Mouse (Mus musculus) G1E (cell line): Measurements from ENCODE around the gene Fbxl2. TPM values are rescaled to one million over a fixed set of nuclear protein-coding genes. Genes with fewer than 3 reads are reported as not detected.

Experiments used
- ATAC-seq: 2 replicates; pipeline ENCODE4 v1.8.0; 2016; ENCODE audit warnings: mild to moderate bottlenecking; ENCODE audit not compliant: insufficient number of reproducible peaks, poor library complexity, low FRiP score, severe bottlenecking; ENCODE audit errors: extremely low read depth
- DNase-seq: peaks from one replicate; pipeline ENCODE4 v3.0.0; 2012; ENCODE audit warnings: low spot score
- H3K27me3 ChIP-seq: 2 replicates; pipeline ENCODE4 v1.6.1; 2012; ENCODE audit warnings: mild to moderate bottlenecking, low read length, inconsistent platforms; ENCODE audit not compliant: insufficient read depth
- H3K36me3 ChIP-seq: replicated peaks from 2 replicates; pipeline ENCODE3; 2012; ENCODE audit warnings: mild to moderate bottlenecking, inconsistent platforms
- H3K4me1 ChIP-seq: 2 replicates; pipeline ENCODE4 v1.6.1; 2012; ENCODE audit warnings: low read depth, low read length, inconsistent platforms, mixed read lengths; ENCODE audit not compliant: insufficient read depth
- H3K4me3 ChIP-seq: 2 replicates; pipeline ENCODE4 v1.5.1; 2012; ENCODE audit warnings: low read depth, mild to moderate bottlenecking, inconsistent platforms, low read length, moderate library complexity, mixed read lengths
- H3K9me3 ChIP-seq: replicated peaks from 2 replicates; pipeline ENCODE4 v1.6.1; 2012; ENCODE audit warnings: inconsistent platforms
- CTCF ChIP-seq: IDR thresholded peaks from 2 replicates; pipeline ENCODE4 v1.5.1; 2012; ENCODE audit warnings: low read depth, low read length, inconsistent platforms, mixed read lengths
- GATA1 ChIP-seq: IDR thresholded peaks from 2 replicates; pipeline ENCODE4 v1.6.1; 2012; ENCODE audit warnings: borderline replicate concordance, low read length, inconsistent platforms, mixed read lengths
- GATA2 ChIP-seq: IDR thresholded peaks from 2 replicates; pipeline ENCODE4 v1.6.1; 2012; ENCODE audit warnings: low read depth, low read length, inconsistent platforms, borderline replicate concordance
- POLR2AphosphoS5 ChIP-seq: IDR thresholded peaks from 2 replicates; pipeline ENCODE4 v1.6.1; 2012; ENCODE audit warnings: low read depth, low read length, inconsistent platforms; ENCODE audit not compliant: insufficient replicate concordance
- TAL1 ChIP-seq: conservative IDR thresholded peaks from 2 replicates; pipeline ENCODE4 v1.6.1; 2012; ENCODE audit warnings: low read depth, low read length, inconsistent platforms, mixed read lengths
- polyA plus RNA-seq: library from polyadenylated mRNA; stranded (reverse); fragments of >175 nt; gene quantifications from 2 replicates; pipeline ENCODE4 v1.2.3, GENCODE M21; 2012
- total RNA-seq, 2 experiments: library from RNA; stranded (forward) in 1 of 2; stranded (reverse) in 1 of 2; fragments of 200-1000 nt in 1 of 2; fragments of >200 nt in 1 of 2; fragmentation: Nextera tagmentation in 1 of 2; gene quantifications; 2 replicates each; pipeline ENCODE4 v1.2.3; 2014 to 2017

The Fbxl2 gene
- total and polyA plus RNA-seq, 3 experiments: 0.12 to 0.38 (median 0.16) TPM

- no peaks in the 10 kb centered on the region for H3K36me3 ChIP-seq
- ATAC-seq (no peak), DNase-seq (no peak)
- H3K4me1 ChIP-seq: no peaks in the 10 kb centered on the region
- H3K9me3 ChIP-seq: no peaks in the 10 kb centered on the region
- no peak overlapping the region for H3K4me3 ChIP-seq
- 0 out of 2 replicates have a peak, but pooled peaks cover 3% of the 10 kb centered on the region for H3K27me3 ChIP-seq
- TF ChIP-seq TAL1 (no peak), GATA2 (no peak), GATA1 (no peak), CTCF (no peak), POLR2AphosphoS5 (no peak)
These were observed 23.4 kb upstream of the Fbxl2 start for GRCm38 (mm10) chr9:114069372-114069771.

- ATAC-seq (no peak), DNase-seq (no peak)
- Histone ChIP-seq H3K36me3 (no peaks in the 10 kb centered on the region), H3K4me3 (no peak overlapping the region), H3K4me1 (no peaks in the 10 kb centered on the region), H3K9me3 (no peaks in the 10 kb centered on the region), H3K27me3 (peaks cover 7% of the 10 kb centered on the region; the same call in 1 of the 2 replicates)
- TF ChIP-seq GATA1: no peak
- TF ChIP-seq CTCF: no peak
- TF ChIP-seq POLR2AphosphoS5: no peak
These were observed 22.6 kb upstream of the Fbxl2 start for GRCm38 (mm10) chr9:114068494-114069053.

- ATAC-seq: no peak
- Histone ChIP-seq H3K27me3 (no peaks in the 10 kb centered on the region), H3K36me3 (no peaks in the 10 kb centered on the region), H3K4me1 (no peaks in the 10 kb centered on the region), H3K9me3 (no peaks in the 10 kb centered on the region), H3K4me3 (no peak within 1 kb of the TSS)
- DNase-seq: no peak
- TF ChIP-seq POLR2AphosphoS5 (no peak), TAL1 (no peak), GATA2 (no peak), CTCF (no peak), GATA1 (no peak)
These were observed 11.3 kb upstream of the Fbxl2 start, which contains the start of gene Susd5 for GRCm38 (mm10) chr9:114057090-114057796. Gene Susd5 (plus strand): TSS chr9:114057140.

- H3K4me3 ChIP-seq: no peak overlapping the region
- 0 out of 2 replicates have a peak, but pooled peaks cover 2% of the 10 kb centered on the region for H3K9me3 ChIP-seq
- DNase-seq: no peak
- no peak for TF ChIP-seq CTCF
- no peak for TF ChIP-seq GATA1
- TF ChIP-seq POLR2AphosphoS5: no peak
- TF ChIP-seq GATA2: no peak
- no peak for TF ChIP-seq TAL1
- ATAC-seq: no peak
- no peaks in the 10 kb centered on the region for H3K27me3 ChIP-seq
- H3K36me3 ChIP-seq: no peaks in the 10 kb centered on the region
- H3K4me1 ChIP-seq: no peaks in the 10 kb centered on the region
These were observed 6.9 kb upstream of the Fbxl2 start for GRCm38 (mm10) chr9:114052866-114053265.

- no peaks in the 10 kb centered on the region for H3K36me3 ChIP-seq
- 0 out of 2 replicates have a peak, but pooled peaks cover 2% of the 10 kb centered on the region for H3K9me3 ChIP-seq
- TF ChIP-seq GATA2 (no peak), GATA1 (no peak), CTCF (no peak), TAL1 (no peak), POLR2AphosphoS5 (no peak)
- no peaks in the 10 kb centered on the region for H3K4me1 ChIP-seq
- DNase-seq: no peak
- H3K27me3 ChIP-seq: no peaks in the 10 kb centered on the region
- no peak for ATAC-seq
- H3K4me3 ChIP-seq: no peak overlapping the region
These were observed 6.0 kb upstream of the Fbxl2 start for GRCm38 (mm10) chr9:114052031-114052430.

GRCm38 (mm10) chr9:114050778-114051177, 4.8 kb upstream of the Fbxl2 start:
- no peak for ATAC-seq

More at GRCm38 (mm10) chr9:114050778-114051177, 4.8 kb upstream of the Fbxl2 start:
- H3K4me3 ChIP-seq: no peak overlapping the region
- 0 out of 2 replicates have a peak, but pooled peaks cover 2% of the 10 kb centered on the region for H3K9me3 ChIP-seq
- H3K4me1 ChIP-seq: no peaks in the 10 kb centered on the region
- TF ChIP-seq CTCF (no peak), POLR2AphosphoS5 (no peak), GATA1 (no peak), GATA2 (no peak)
- H3K27me3 ChIP-seq: no peaks in the 10 kb centered on the region
- H3K36me3 ChIP-seq: no peaks in the 10 kb centered on the region
- DNase-seq: no peak
